Mouse (Mus musculus) intestine, postnatal 0 days (tissue): ENCODE data around the gene Obscn. TPM values are rescaled to one million over a fixed set of nuclear protein-coding genes. Genes with fewer than 3 reads are reported as not detected.

Experiments
- ATAC-seq: fragments of 200-750 bp; cut with Nextera tagmentation; 2 replicates; pipeline ENCODE4 v1.8.0; 2017; ENCODE audit warnings: mild to moderate bottlenecking, moderate TSS enrichment, moderate library complexity
- H3K27ac ChIP-seq: fragments of 300-500 bp; sonication (generic); 2 replicates; pipeline ENCODE4 v1.5.1; 2014; ENCODE audit warnings: mild to moderate bottlenecking, low read depth, low read length, moderate library complexity
- H3K27me3 ChIP-seq: fragments of 300-500 bp; sonication (generic); replicated peaks from 2 replicates; pipeline ENCODE4 v1.6.1; 2014; ENCODE audit warnings: low read length, mixed read lengths; ENCODE audit not compliant: control insufficient read depth, insufficient read depth
- H3K36me3 ChIP-seq: fragments of 300-500 bp; sonication (generic); 2 replicates; pipeline ENCODE4 v1.6.1; 2014; ENCODE audit warnings: mild to moderate bottlenecking, moderate library complexity; ENCODE audit not compliant: control insufficient read depth, insufficient read depth
- H3K4me1 ChIP-seq: fragments of 300-500 bp; sonication (generic); replicated peaks from 2 replicates; pipeline ENCODE4 v1.6.1; 2014; ENCODE audit warnings: antibody characterized with exemption, low read length, mixed read lengths; ENCODE audit not compliant: control insufficient read depth, insufficient read depth
- H3K4me2 ChIP-seq: fragments of 300-500 bp; sonication (generic); replicated peaks from 2 replicates; pipeline ENCODE4 v1.6.1; 2014; ENCODE audit warnings: low read depth, mild to moderate bottlenecking, moderate library complexity
- H3K4me3 ChIP-seq: fragments of 300-500 bp; sonication (generic); 2 replicates; pipeline ENCODE4 v1.5.1; 2014; ENCODE audit warnings: low read depth, low read length
- H3K9ac ChIP-seq: fragments of 300-500 bp; sonication (generic); 2 replicates; pipeline ENCODE4 v1.6.1; 2014; ENCODE audit warnings: mild to moderate bottlenecking, low read depth, low read length
- H3K9me3 ChIP-seq: fragments of 300-500 bp; sonication (generic); 2 replicates; pipeline ENCODE4 v1.6.1; 2016; ENCODE audit warnings: mixed run types; ENCODE audit not compliant: control insufficient read depth
- CTCF ChIP-seq: sonication (generic); IDR thresholded peaks from 2 replicates; pipeline ENCODE4 v1.5.1; 2016; ENCODE audit warnings: low read depth, mild to moderate bottlenecking, control low read depth, antibody characterized with exemption, moderate library complexity
- WGBS: fragments of 180-500 bp; shearing (Covaris S2); extraction: QIAGEN DNeasy Blood & Tissue Kit; methylation state at CpG from one replicate; pipeline ENCODE4 v1.1.7; 2014; 5-methylcytosine and 5-hydroxymethylcytosine counted together
- polyA plus RNA-seq: library from polyadenylated mRNA; unstranded; fragments of >200 nt; fragmentation: Nextera tagmentation; extraction: Ambion mirVana; gene quantifications from 2 replicates; pipeline ENCODE4 v1.2.1, GENCODE M21; 2015

Obscn gene
- polyA plus RNA-seq, 1 experiment from 2014 or later, result 0.23 TPM

- no peak overlapping the region for H3K4me2 ChIP-seq
- ATAC-seq, result peak; percentile 67
- H3K9me3 ChIP-seq, result no peaks in the 10 kb centered on the region
- 73% methylated on average over 3 of the region's 3 CpGs for WGBS
- no peaks in the 10 kb centered on the region; the same call in 1 of the 2 replicates for H3K4me1 ChIP-seq
- no peaks in the 10 kb centered on the region for H3K27me3 ChIP-seq
- TF ChIP-seq CTCF, result no peak
- peaks cover 79% of the 10 kb centered on the region for H3K36me3 ChIP-seq
- H3K4me3 ChIP-seq, result no peak overlapping the region
- 0 out of 2 replicates have a peak overlapping the region, but pooled peaks have one; percentile 23 for H3K27ac ChIP-seq
- H3K9ac ChIP-seq, result no peak overlapping the region
Measured at GRCm38 (mm10) chr11:58985299-58985917, 150.8 kb downstream of the Obscn start.

GRCm38 (mm10) chr11:58984657-58985056 lies 151.5 kb downstream of the Obscn start:
- Histone ChIP-seq H3K27me3 (no peaks in the 10 kb centered on the region), H3K4me1 (peaks cover 7% of the 10 kb centered on the region), H3K9me3 (no peaks in the 10 kb centered on the region), H3K4me3 (no peak overlapping the region), H3K4me2 (no peak overlapping the region), H3K27ac (no peak overlapping the region), H3K36me3 (peaks cover 72% of the 10 kb centered on the region), H3K9ac (no peak overlapping the region)
- no peak for ATAC-seq
- WGBS, result 95% methylated on average over 7 of the region's 7 CpGs
- TF ChIP-seq CTCF, result no peak

- TF ChIP-seq CTCF, result no peak
- Histone ChIP-seq H3K4me3 (no peak overlapping the region), H3K4me2 (no peak overlapping the region), H3K27me3 (no peaks in the 10 kb centered on the region), H3K27ac (no peak overlapping the region), H3K4me1 (peaks cover 11% of the 10 kb centered on the region), H3K9ac (no peak overlapping the region), H3K9me3 (no peaks in the 10 kb centered on the region), H3K36me3 (peaks cover 64% of the 10 kb centered on the region)
- WGBS, result 84% methylated on average over 6 of the region's 6 CpGs
- ATAC-seq, result no peak
Measured at GRCm38 (mm10) chr11:58983691-58984341, 152.4 kb downstream of the Obscn start.

GRCm38 (mm10) chr11:58982471-58983097 lies 153.6 kb downstream of the Obscn start:
- TF ChIP-seq CTCF, result no peak
- WGBS, result 88% methylated on average over 18 of the region's 18 CpGs

GRCm38 (mm10) chr11:58981541-58982447 lies 154.4 kb downstream of the Obscn start:
- H3K27me3 ChIP-seq, result no peaks in the 10 kb centered on the region
- peaks cover 45% of the 10 kb centered on the region for H3K36me3 ChIP-seq
- no peak overlapping the region for H3K9ac ChIP-seq
- H3K4me3 ChIP-seq, result no peak overlapping the region
- peaks cover 11% of the 10 kb centered on the region for H3K4me1 ChIP-seq
- H3K4me2 ChIP-seq, result no peak overlapping the region
- peak; percentile 72 for TF ChIP-seq CTCF
- 53% methylated on average over 14 of the region's 14 CpGs for WGBS
- no peak overlapping the region; the same call in 1 of the 2 replicates for H3K27ac ChIP-seq
- ATAC-seq, result no peak
- H3K9me3 ChIP-seq, result no peaks in the 10 kb centered on the region

More at GRCm38 (mm10) chr11:58982471-58983097, 153.6 kb downstream of the Obscn start:
- Histone ChIP-seq H3K4me2 (no peak overlapping the region), H3K27ac (no peak overlapping the region; the same call in 1 of the 2 replicates), H3K4me3 (no peak overlapping the region), H3K36me3 (peaks cover 53% of the 10 kb centered on the region), H3K4me1 (peaks cover 11% of the 10 kb centered on the region), H3K9me3 (no peaks in the 10 kb centered on the region), H3K9ac (no peak overlapping the region), H3K27me3 (no peaks in the 10 kb centered on the region)
- ATAC-seq, result no peak
